17 mouse cellular contexts compared by ENCODE assay signal in the genomic region with DNA sequence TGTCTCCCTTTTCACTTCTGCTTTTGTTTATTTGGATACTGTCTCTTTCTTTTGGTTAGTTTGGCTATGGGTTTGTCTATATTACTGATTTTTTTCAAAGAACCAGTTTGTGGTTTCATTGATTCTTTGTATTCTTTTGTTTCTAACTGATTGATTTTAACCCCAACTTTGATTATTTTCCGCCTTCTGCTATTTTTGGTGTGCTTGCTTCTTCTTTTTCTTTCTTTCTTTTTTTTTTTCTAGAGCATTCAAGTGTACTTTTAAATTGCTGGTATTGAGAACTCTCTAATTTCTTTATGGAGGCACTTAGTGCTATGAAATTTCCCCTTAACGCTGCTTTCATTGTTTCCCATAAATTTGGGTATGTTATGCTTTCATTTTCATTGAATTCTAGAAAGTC.
"Had no signal": no experiment of that assay in that cellular context is flagged by ENCODE, and none has a peak within 500 bp of the region (broad histone marks: within the 10 kb centered on the region; RNA-seq: fewer than 3 reads in every experiment).

No protein-coding gene starts in this region.

- H3K36me3 ChIP-seq: neural tube, embryonic 12.5 days; neural tube, embryonic 13.5 days; neural tube, embryonic 15.5 days; stomach, embryonic 15.5 days had no signal

- H3K4me2 ChIP-seq: neural tube, embryonic 12.5 days; neural tube, embryonic 13.5 days; neural tube, embryonic 15.5 days; stomach, embryonic 15.5 days had no signal

- H3K4me1 ChIP-seq: neural tube, embryonic 12.5 days; neural tube, embryonic 13.5 days; neural tube, embryonic 15.5 days; stomach, embryonic 15.5 days had no signal

- DNase-seq: retina, postnatal 1 day; right cerebral cortex, adult 18-20 months; right cerebral cortex, postnatal 14 days; right cerebral cortex, postnatal 25 days; right cerebral cortex, postnatal 4 days; spleen, adult 18-20 months; thymus, adult 18-20 months; thymus, adult 2 months; thymus, postnatal 14 days; thymus, postnatal 25 days; thymus, postnatal 36 days; thymus, postnatal 4 days had no signal

- H3K9me3 ChIP-seq: neural tube, embryonic 12.5 days; neural tube, embryonic 15.5 days; stomach, embryonic 15.5 days had no signal

- H3K27ac ChIP-seq: neural tube, embryonic 12.5 days; neural tube, embryonic 13.5 days; neural tube, embryonic 15.5 days; stomach, embryonic 15.5 days; stomach, postnatal 0 days had no signal

- H3K9ac ChIP-seq: neural tube, embryonic 12.5 days; neural tube, embryonic 13.5 days; neural tube, embryonic 15.5 days; stomach, embryonic 15.5 days had no signal

- H3K4me3 ChIP-seq: neural tube, embryonic 12.5 days; neural tube, embryonic 13.5 days; neural tube, embryonic 15.5 days; stomach, embryonic 15.5 days had no signal

- H3K27me3 ChIP-seq: neural tube, embryonic 12.5 days; neural tube, embryonic 13.5 days; neural tube, embryonic 15.5 days; stomach, embryonic 15.5 days had no signal
